Mouse (Mus musculus) heart, postnatal 10 days (tissue): ENCODE data around the gene Ttc41. TPM values are rescaled to one million over a fixed set of nuclear protein-coding genes. Genes with fewer than 3 reads are reported as not detected.
A peak's percentile ranks its signal among the peaks of the same experiment; 100 is the strongest.

Experiments used
- DNase-seq, 2 experiments: peaks; one replicate each; pipeline ENCODE4 v3.0.0; 2021
- intact Hi-C: fragments of 180-260 bp; cut with DNase I; formaldehyde crosslinking; loops from one replicate; pipeline ENCODE4 v1.15.1; 2025
- total RNA-seq, 2 experiments: library from RNA; stranded (reverse); gene quantifications; 2 replicates each; pipeline ENCODE4 v1.2.3; 2021

Ttc41 gene
- total RNA-seq, 2 experiments from 2014 or later = 1.3 to 1.8 TPM

GRCm38 (mm10) chr10:86779117-86779755, 73.6 kb downstream of the Ttc41 start:
- intact Hi-C loops = loop anchor here (2.0 to 5.0 kb wide), 3 partner anchors 38 to 92 kb away; partner anchors contain the start of genes Hsp90b1 and Ttc41
- peak; percentile 62 for DNase-seq

- intact Hi-C loops = loop anchor here (2.0 to 5.0 kb wide), 3 partner anchors 37 to 93 kb away; partner anchors contain the start of genes Hsp90b1 and Ttc41
- no peak for DNase-seq
Observed at GRCm38 (mm10) chr10:86779816-86780500, 74.3 kb downstream of the Ttc41 start.

DNA sequence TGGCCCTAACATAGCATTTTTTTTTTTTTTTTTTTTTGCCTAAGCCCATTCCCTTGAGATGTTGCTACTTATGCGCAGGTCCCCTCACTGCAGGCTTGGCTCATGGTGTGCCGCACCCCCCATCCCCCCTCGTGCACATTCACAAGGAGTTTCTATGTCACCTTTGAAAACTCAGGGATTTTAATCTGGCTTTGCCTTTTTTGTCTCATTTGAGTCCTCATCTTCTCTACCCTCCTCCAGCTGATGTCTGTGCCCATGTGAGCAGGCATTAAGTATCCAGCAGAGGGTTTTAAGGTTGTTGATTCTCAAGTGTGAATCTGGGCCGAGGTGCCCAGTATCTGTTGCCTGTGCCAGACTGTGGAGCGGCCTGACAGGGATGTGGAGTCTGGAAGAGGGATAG, 76.0 kb downstream of the Ttc41 start:
- no peak for DNase-seq
- intact Hi-C loops = no loop called here

- DNase-seq = no peak
- intact Hi-C loops = no loop called here
Observed at GRCm38 (mm10) chr10:86782656-86783055, 77.0 kb downstream of the Ttc41 start.

GRCm38 (mm10) chr10:86783561-86783960, 78.0 kb downstream of the Ttc41 start:
- intact Hi-C loops = no loop called here
- DNase-seq = no peak

DNA sequence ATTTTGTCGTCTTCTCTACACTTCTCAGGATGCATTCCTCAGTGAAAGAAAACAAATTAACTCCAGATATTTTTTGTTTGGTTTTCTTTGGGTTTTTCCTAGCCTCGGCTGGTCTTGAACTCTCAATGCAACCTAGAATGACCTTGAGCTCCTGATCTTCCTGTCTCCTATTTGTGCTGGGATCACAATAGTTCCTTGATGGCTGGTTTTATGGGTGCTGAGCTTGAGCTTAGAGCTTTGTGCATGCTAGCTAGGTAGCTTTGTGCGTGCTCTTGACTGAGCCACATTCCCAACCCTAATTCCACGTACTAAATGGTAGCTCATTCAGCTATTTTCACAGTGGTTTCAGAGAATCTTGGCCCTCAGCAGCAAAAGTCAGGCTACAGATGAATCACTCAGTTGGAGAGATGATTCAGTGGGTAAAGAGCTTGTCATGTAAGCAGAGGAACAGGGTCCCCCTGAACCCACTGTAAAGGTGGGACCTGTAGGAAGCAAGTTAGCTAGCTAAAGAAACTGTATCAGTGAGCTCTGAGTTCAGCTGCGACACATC, 78.6 kb downstream of the Ttc41 start:
- intact Hi-C loops = no loop called here
- no peak for DNase-seq

DNA sequence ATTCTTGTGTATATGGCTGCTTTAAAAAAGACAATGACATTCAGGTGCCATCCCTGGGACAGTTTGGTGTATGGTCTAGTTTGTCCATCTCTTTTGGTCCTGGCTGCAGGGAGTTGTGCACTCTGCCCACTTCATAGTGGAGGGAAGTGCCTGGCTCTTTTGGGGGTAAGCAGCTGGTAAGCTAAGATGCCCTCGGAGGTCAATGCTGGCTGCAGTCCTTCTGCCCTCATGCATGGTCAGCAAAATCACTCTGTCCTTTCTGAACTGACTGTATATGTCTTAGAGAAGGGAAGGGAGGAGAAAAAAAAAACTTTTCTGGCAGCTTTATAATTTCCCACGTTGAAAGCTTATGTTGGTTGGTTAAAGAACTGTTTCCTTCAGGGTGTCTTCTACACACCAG, 79.8 kb downstream of the Ttc41 start:
- no peak for DNase-seq
- intact Hi-C loops = no loop called here

- DNase-seq = no peak
- intact Hi-C loops = no loop called here
Observed at GRCm38 (mm10) chr10:86786083-86786482, 80.5 kb downstream of the Ttc41 start.

DNA sequence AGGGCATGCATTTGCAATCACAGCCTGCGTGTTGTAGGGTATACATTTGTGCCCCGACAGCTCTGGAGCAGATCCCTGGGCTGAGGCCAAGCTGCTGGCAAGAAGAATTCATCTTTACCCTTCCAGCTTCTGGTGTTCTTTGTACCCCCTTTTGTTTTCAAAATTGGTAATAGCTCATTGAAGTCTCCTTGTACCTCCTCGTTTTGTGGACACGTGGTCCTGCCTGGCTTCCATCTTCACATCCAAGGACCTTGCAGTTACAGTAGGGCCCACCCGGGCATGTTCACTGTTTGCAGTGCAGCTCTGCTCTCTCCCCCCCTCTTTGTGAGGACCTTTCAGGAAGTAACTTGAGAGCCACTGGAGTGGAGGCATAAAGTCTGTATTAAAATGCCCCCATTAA, 82.6 kb downstream of the Ttc41 start:
- no peak for DNase-seq
- intact Hi-C loops = no loop called here

GRCm38 (mm10) chr10:86789146-86789672, 83.6 kb downstream of the Ttc41 start:
- intact Hi-C loops = no loop called here
- no peak for DNase-seq

DNA sequence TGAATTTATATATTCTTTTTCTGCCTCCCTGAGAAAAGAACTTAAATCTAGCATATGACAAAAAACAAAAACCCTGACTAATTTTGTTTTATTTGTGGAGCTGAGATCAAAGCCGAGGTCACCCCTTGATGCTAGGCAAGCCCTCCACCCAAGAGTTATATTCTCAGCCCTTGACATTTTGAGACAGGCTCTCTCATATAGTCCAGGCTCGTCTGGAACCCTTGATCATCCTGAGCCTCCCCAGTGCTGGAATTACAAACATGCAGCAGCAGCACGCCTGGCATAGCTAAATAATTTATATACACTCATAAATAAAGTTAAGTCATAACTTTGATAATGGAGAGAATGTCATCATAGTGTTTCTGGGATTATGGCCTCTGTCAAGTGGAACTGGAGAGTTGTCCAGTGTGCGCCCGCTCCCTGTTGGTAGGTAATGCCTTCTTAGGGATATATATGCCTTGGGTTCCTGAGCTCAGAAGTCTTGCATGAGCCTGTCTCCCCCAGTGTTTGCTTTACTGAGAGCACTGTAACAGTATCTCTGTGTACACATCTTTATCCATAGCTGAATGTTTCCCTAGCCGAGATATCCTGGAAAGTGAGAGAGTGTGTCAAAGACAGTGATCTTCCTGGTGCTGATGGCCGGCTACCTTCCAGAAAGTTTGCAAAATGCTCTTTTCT, 86.0 kb downstream of the Ttc41 start:
- intact Hi-C loops = no loop called here
- DNase-seq = no peak

GRCm38 (mm10) chr10:86793509-86793951, 87.9 kb downstream of the Ttc41 start:
- intact Hi-C loops = no loop called here
- peak; percentile 70 to 73 for DNase-seq

GRCm38 (mm10) chr10:86794196-86794595, 88.6 kb downstream of the Ttc41 start:
- no peak for DNase-seq
- intact Hi-C loops = no loop called here

DNA sequence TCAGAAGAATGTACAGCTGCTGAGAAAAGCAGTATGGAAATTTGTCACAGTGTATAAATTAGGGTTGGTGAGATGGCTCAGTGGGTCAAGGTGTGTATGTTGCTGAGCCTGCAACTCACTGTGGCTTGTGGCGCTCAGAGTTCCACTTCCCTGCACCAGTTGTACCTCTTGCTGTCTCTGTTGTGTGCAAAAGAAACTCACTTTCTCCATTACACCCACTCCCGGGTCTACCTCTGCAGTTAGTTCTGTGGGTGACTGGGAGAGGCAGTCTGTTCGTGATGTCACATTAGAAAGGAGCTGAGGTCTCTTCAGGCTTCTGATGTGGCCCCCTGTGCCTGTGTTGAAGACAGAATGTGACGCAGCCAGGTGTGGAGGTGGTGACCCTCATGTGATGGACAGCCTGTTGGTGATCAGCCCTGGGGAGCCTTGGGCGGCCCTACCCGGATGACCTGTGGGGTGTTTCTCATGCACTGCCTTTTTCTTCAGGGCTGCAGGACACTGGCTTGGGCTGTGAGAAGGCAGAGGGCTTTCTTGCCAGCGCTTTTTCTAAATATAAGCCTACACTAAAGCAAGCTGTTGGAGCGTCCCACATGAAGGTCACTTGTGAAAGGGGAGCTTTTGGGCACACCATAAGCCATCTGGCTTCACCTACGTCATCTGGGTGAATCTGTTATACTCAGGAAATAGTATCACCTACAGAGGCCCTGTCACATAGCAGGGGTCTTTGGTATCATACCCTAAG, 89.4 kb downstream of the Ttc41 start:
- intact Hi-C loops = no loop called here
- DNase-seq = peak in 1 of 2 experiments; percentile 60

DNA sequence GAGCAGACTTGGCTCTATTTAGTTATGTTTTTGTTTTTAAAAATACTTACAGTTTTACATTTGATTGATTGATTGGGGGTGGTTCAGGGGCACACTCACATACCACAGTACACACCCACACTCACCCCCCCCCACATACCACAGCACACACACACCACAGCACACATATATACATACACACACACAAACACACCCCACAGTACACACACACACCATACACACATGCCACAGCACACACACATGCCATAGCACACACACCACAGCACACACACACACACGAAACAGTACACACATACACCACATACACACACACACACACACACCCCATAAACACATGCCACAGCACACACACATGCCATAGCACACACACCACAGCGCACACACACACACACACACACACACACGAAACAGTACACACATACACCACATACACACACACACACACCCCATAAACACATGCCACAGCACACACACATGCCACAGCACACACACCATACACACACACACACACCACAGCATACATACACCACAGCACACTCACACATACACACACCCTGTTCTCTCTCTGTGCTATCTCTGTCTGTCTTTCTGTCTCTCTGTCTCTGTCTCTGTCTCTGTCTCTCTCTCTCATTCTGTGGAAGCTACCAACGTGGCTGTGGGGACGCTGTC, 90.6 kb downstream of the Ttc41 start:
- intact Hi-C loops = no loop called here
- no peak for DNase-seq

DNA sequence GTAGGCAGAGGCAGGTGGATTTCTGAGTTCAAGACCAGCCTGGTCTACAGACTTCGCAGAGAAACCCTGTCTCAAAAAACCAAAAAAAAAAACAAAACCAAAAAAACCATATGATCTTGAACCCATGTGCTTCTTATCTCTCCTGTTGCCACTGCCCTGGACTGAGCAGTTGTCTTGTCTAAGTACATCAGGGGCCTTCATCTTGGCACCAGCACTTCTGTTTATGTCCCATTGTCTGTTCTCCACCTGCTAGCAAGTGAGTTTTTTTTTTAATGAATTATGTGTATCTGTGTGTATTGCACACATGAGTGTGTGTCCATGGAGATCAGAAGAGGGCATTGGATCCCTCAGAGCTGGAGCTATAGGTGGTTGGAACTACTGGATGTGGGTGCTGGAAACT, 101.8 kb downstream of the Ttc41 start:
- intact Hi-C loops = no loop called here
- no peak for DNase-seq

- intact Hi-C loops = no loop called here
- DNase-seq = no peak
Observed at GRCm38 (mm10) chr10:86808013-86808758, 102.6 kb downstream of the Ttc41 start.

GRCm38 (mm10) chr10:86810000-86810399, 104.4 kb downstream of the Ttc41 start:
- DNase-seq = no peak
- intact Hi-C loops = no loop called here

DNA sequence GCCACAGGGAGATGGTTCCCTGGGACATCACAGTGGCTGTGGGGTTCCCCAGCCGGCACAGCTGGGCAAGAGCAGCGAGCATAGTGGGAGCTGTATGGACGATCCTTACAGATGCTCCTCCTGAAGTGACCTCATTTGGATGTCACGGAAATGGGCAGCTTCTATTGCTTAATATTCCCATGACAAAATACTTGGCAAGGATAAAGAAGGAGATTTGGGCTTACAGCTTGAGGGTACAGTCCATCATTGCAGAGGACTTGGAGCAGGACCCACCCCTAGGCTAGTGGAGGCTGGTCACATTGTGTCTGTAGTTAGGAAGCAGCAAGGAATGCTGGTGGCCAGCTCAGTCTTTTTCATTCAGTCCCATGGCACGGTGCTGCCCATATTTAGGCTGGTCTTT, 105.0 kb downstream of the Ttc41 start:
- no peak for DNase-seq
- intact Hi-C loops = no loop called here
